Mouse (Mus musculus) brain, embryonic 18.5 days (tissue): ENCODE results near the gene Alg5.
A peak's percentile ranks its signal among the peaks of the same experiment; 100 is the strongest.
"Not testable (repeated sequence)": the region's sequence is repeated elsewhere in the genome, so short reads cannot be mapped to it uniquely, and the experiment has no call there.

ENCODE experiments used
- DNase-seq: peaks from one replicate; pipeline ENCODE4 v3.0.0-alpha.2; 2012; ENCODE audit warnings: low read depth, low spot score

Alg5 gene

GRCm38 (mm10) chr3:54735247-54736046 is at the start of gene Alg5, which contains the start of gene Exosc8:
Alg5 (plus strand) TSS chr3:54735539.
Exosc8 (minus strand) TSS chr3:54735393.
- DNase-seq = peak; percentile 60

GRCm38 (mm10) chr3:54687245-54687644 is 48.1 kb upstream of the Alg5 start:
- no peak for DNase-seq

- DNase-seq = no peak
Observed at GRCm38 (mm10) chr3:54689091-54689490, 46.2 kb upstream of the Alg5 start.

GRCm38 (mm10) chr3:54692202-54693055 is 42.9 kb upstream of the Alg5 start, which contains the start of gene Supt20:
Supt20 (plus strand) TSS chr3:54692807.
- peak; percentile 91 for DNase-seq

GRCm38 (mm10) chr3:54693056-54693415 is 42.3 kb upstream of the Alg5 start:
- DNase-seq = no peak

- no peak for DNase-seq
Observed at GRCm38 (mm10) chr3:54699759-54700301, 35.5 kb upstream of the Alg5 start.

GRCm38 (mm10) chr3:54704106-54704505 is 31.2 kb upstream of the Alg5 start:
- not testable (repeated sequence) for DNase-seq

GRCm38 (mm10) chr3:54708972-54709371 is 26.4 kb upstream of the Alg5 start:
- DNase-seq = no peak

- no peak for DNase-seq
Observed at GRCm38 (mm10) chr3:54714253-54714652, 21.1 kb upstream of the Alg5 start, which contains the start of gene Gm21958. Gm21958 (minus strand) TSS chr3:54714353.

- no peak for DNase-seq
Observed at GRCm38 (mm10) chr3:54715461-54715860, 19.9 kb upstream of the Alg5 start.

GRCm38 (mm10) chr3:54717348-54717747 is 18.0 kb upstream of the Alg5 start:
- no peak for DNase-seq

- no peak for DNase-seq
Observed at GRCm38 (mm10) chr3:54718947-54719346, 16.4 kb upstream of the Alg5 start.

GRCm38 (mm10) chr3:54723741-54724500 is 11.4 kb upstream of the Alg5 start:
- DNase-seq = no peak

GRCm38 (mm10) chr3:54725344-54725743 is 10.0 kb upstream of the Alg5 start:
- no peak for DNase-seq

GRCm38 (mm10) chr3:54727588-54727987 is 7.8 kb upstream of the Alg5 start:
- no peak for DNase-seq

- DNase-seq = no peak
Observed at GRCm38 (mm10) chr3:54728100-54728499, 7.2 kb upstream of the Alg5 start.

GRCm38 (mm10) chr3:54731626-54732150 is 3.7 kb upstream of the Alg5 start:
- DNase-seq = no peak

- no peak for DNase-seq
Observed at GRCm38 (mm10) chr3:54732371-54732770, 3.0 kb upstream of the Alg5 start.

GRCm38 (mm10) chr3:54734411-54735246 is 710 bp upstream of the Alg5 start:
- peak; percentile 78 for DNase-seq
